Mouse (Mus musculus) myocyte (in vitro differentiated cells): ENCODE results near the gene Dusp5.

ENCODE experiments used
- E2F4 ChIP-seq: IDR thresholded peaks from one replicate; pipeline ENCODE4 v1.6.1; 2011; ENCODE audit warnings: mild to moderate bottlenecking, control low read depth, moderate library complexity; ENCODE audit not compliant: insufficient read depth
- POLR2A ChIP-seq: IDR thresholded peaks from one replicate; pipeline ENCODE4 v1.6.1; 2011; ENCODE audit warnings: low read depth, mild to moderate bottlenecking, control low read depth, moderate library complexity; ENCODE audit not compliant: insufficient read length
- POLR2AphosphoS2 ChIP-seq: IDR thresholded peaks from one replicate; pipeline ENCODE4 v1.6.1; 2011; ENCODE audit warnings: low read depth, control low read depth; ENCODE audit not compliant: insufficient read length
- TCF12 ChIP-seq: IDR thresholded peaks from one replicate; pipeline ENCODE4 v1.6.1; 2011; ENCODE audit warnings: mild to moderate bottlenecking, control low read depth; ENCODE audit not compliant: poor library complexity, insufficient read depth, severe bottlenecking
- USF1 ChIP-seq: IDR thresholded peaks from one replicate; pipeline ENCODE4 v1.6.1; 2011; ENCODE audit warnings: low read depth, mild to moderate bottlenecking, control low read depth, moderate library complexity

GRCm38 (mm10) chr19:53529705-53530562, 1.0 kb downstream of the Dusp5 start:
- TF ChIP-seq POLR2A, result no peak
- no peak for TF ChIP-seq POLR2AphosphoS2
- no peak for TF ChIP-seq TCF12
- TF ChIP-seq E2F4, result no peak
- no peak for TF ChIP-seq USF1
